Mouse (Mus musculus) fat pad, adult 2 months (tissue): ENCODE data around the gene Rgl1.

Source experiments
- DNase-seq: peaks from one replicate; pipeline ENCODE4 v3.0.0-alpha.2; 2011; ENCODE audit warnings: low read depth, low spot score; ENCODE audit errors: extremely low read depth

Gene Rgl1

DNA sequence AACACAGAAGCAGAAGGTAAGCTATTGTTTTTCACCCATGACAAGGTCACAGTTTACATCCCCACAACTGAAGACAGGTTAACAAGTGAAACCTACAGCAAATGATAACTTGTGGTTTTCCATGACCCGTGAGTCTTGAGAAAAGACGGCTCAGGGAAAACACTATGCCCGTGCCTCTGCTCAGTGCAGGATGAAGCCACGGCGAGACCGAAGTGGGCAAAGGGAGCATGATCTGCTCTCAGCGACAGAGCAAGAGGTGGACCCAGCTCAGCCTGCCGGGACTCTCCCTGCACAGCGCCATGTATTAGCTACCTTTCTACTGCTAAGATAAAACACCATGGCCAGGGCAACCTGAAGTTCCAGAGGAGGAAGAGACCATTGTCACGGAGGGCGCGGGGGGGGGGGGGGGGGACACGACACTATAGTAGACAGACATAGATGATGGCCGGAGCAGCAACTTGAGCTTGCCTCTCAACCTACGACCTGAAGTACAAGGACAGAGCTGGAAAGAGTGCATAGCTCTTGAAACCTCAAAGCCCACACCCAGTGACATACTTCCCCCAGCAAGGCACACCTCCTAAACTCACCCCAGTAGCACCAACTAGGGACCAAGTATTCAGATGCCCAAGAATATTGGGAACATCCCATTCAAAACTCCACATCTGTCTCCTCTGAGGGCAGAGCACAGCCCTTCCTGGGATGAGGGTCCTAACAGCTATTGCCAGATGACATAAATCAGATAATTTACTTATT, 174.2 kb downstream of the Rgl1 start:
- DNase-seq = no peak

GRCm38 (mm10) chr1:152590321-152590720, 175.8 kb downstream of the Rgl1 start:
- no peak for DNase-seq

- no peak for DNase-seq
These were observed 176.7 kb downstream of the Rgl1 start for GRCm38 (mm10) chr1:152589331-152589935.

- DNase-seq = no peak
These were observed 178.7 kb downstream of the Rgl1 start for GRCm38 (mm10) chr1:152587431-152587830.

- DNase-seq = no peak
These were observed 180.7 kb downstream of the Rgl1 start for GRCm38 (mm10) chr1:152585385-152585984.

DNA sequence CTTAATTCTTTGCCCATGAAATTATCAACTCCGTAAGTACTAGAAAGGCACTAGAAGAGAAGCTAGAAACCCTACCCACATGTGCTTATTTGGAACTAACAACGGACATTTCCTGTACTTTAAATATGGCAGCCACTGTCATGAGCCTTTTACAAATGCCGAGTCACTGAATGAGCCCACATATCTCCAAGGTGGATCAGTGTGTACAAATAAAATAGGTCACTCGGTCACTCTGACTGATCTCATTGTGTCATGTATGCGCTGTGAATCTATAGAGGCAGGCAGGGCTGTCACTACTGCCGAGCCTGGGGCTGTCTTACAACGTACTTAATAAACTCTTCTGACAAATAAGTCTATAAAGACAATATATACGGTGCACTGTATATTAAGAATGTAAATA, 181.2 kb downstream of the Rgl1 start:
- no peak for DNase-seq

GRCm38 (mm10) chr1:152581127-152581905, 184.8 kb downstream of the Rgl1 start:
- DNase-seq = no peak

DNA sequence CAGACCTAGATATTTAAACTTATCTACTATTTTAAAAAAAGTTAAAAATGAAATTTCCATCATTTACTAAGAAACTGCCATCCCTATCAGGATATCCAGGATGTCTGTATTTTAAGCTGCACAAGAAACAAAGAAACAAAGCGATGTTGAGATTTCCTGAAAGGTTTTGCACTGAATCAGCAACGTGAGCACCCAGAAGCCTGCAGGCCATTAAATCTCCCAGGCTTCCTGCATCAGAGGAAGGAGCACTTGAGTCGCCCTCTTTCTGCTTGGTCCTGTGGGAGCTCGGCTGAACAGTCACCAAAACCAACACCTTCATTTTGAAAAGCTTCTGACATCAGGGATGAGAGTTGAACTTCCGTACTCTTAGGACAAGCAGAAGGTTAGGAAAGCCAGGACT, 187.2 kb downstream of the Rgl1 start:
- no peak for DNase-seq

GRCm38 (mm10) chr1:152578108-152578721, 187.9 kb downstream of the Rgl1 start:
- no peak for DNase-seq

DNA sequence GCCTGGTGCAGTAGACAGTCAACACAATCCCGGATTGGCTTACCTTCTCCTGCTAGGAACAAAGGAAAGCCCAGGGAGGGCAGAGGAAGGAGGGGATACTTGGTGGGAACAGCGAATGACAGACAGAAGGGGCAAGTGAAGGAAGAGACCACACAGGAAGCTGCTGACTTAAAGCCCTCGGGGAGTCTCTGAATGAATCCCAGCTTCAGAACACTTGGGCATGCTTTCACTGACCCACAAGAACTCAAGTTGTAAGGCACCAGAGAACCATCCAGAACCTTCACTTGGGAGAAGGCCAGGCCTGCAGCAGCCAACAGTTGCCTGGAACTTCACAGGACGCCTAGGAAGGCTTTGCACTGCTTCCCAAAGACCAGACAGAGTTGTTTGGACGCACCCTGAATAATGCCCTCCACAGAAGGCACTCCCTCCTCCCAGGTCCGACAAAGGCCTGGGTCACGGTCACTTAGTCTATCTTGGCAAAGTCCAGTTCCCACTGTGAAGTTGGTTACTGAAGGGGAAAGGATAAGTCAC, 189.5 kb downstream of the Rgl1 start:
- no peak for DNase-seq

GRCm38 (mm10) chr1:152575096-152575495, 191.1 kb downstream of the Rgl1 start:
- no peak for DNase-seq

GRCm38 (mm10) chr1:152573470-152574059, 192.6 kb downstream of the Rgl1 start:
- no peak for DNase-seq

- DNase-seq = no peak
These were observed 193.2 kb downstream of the Rgl1 start for GRCm38 (mm10) chr1:152572755-152573469.

- no peak for DNase-seq
These were observed 194.8 kb downstream of the Rgl1 start for GRCm38 (mm10) chr1:152571340-152571739.

GRCm38 (mm10) chr1:152570681-152571080, 195.5 kb downstream of the Rgl1 start:
- DNase-seq = no peak

DNA sequence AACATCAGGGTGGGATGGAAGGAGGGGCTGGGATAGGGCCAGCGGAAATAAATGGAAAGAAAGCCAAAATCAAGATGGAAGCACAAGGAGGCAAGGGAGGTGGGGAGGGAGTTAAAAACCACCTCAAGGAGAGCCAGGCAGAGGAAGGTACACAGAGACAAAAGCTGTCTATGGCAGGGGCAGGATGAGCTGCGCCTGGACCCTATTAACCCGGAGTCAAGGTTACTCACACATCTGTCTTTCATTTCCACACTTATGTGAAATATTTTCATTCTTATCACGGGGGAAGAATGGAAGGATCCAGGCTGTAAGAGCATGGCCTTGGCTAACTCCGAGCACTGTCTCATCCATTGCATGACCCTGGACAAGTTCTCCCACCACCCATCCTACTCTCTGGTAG, 202.9 kb downstream of the Rgl1 start:
- DNase-seq = no peak

DNA sequence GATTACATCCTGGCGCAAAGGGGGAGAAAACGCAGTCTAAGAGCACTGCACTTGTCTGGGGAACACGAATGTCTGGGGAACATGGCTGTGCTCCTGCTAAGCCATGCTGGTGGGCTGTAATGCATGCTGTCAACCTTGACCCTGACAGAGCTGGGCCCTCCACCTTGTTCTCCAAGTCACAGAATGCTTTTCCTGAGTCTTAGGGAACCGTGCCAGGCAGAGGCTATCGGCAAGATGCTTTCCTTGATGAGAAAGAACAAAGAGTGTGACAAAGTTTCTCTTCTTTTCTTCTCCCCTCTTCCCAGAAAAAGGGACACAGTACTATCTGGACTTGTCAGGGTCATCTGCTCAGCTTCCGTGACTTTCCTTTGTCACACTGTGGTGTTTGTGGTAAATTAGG, 203.3 kb downstream of the Rgl1 start:
- no peak for DNase-seq

GRCm38 (mm10) chr1:152560477-152560876, 205.7 kb downstream of the Rgl1 start:
- no peak for DNase-seq

- DNase-seq = no peak
These were observed 209.4 kb downstream of the Rgl1 start for GRCm38 (mm10) chr1:152556576-152557281.
